Mouse (Mus musculus): ENCODE measurements around the gene Thoc6.

Gene Thoc6

DNA sequence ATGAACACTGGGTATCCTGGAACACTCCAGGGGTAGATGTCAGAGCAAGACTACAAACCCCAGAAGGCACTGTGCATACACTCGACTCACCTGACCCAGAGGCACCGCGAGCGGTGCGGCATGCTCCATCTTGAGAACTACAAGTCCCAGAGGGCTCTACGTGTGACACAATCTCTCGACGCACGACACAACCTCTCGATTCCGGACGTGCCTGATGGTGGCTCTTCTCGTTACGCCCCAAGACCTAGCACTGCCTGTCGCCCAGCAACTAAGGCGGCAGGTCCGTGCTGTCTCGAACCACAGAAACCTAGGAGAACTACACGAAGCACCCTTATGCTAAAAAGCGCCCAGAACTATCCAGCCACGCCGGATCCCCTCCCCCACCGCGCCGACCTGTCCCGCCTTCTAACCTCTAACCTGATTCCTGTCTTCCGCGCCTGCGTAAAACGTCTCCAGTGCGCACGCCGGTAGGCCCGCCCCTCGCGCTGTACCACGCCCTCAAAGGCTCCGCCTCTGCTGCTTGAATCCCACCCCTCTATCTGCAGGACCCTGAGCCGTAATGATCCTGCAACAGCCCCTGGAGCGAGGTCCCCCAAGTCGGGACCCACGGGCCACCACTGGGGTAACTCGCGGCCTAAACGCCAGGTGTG, at the start of gene Thoc6, which contains the start of gene Hcfc1r1:
Thoc6 (minus strand) TSS at position 459 of the 650 bp plus-strand sequence.
Hcfc1r1 (plus strand) TSS at position 173 of the 650 bp plus-strand sequence.
- peak; percentile 98 for DNase-seq

DNA sequence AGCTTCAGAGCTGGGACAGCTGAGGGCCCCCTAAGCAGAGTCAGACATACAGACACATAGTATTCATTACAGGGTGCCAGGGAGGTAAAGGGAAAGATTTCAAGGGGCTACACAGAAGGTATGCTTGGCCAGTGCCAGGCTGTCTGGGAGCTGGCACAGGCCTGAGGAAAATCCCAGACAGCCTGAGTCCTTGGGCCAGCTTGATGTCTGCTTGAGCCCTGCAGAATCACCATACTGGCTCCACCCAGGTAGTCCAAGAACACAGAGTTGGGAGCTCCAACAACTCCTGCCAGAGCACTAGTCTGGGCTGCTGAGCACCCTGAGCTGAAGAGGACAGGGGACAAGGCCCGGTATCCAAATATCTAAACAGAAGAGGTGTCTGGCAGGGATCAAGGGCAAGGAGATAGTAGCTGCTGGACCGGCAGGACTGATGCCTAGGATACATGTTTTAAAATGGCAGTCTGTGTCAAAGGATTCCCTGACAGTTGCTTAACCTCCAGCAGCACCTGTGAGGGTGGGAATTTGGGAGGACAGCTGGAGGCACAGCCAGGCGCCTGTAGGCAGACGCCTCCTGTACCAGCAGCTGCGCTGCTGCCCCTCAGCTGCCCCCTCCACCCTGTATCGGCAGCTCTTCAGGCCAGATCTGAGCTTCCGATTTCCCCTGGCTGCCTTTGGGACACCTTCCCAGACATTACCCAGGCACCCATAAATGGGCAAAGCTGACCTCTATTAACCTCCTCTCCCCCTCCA, 48.9 kb upstream of the Thoc6 start, which contains the start of gene 1520401A03Rik:
1520401A03Rik (minus strand) TSS at position 408 of the 750 bp plus-strand sequence.
- DNase-seq, result no peak

DNA sequence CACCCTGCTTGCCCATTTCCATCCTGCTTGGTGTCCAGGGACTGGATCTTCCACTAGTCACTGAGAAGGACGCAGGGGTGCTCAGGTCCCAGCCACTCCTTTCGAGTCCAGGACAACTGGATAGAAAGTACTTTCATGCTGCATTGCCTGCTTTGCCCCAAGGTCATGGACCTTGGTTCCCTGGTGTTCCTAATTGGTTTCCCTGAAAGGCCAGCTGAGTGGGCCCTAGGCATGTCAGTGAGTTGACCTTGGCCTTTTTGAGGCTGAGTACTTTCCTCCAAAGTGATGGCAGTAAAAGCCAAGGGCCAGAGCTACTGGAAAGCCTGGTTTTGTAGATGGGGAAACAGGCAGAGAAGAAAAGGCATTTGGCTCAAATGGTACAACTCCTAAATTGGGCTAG, 48.2 kb upstream of the Thoc6 start:
- no peak for DNase-seq

DNA sequence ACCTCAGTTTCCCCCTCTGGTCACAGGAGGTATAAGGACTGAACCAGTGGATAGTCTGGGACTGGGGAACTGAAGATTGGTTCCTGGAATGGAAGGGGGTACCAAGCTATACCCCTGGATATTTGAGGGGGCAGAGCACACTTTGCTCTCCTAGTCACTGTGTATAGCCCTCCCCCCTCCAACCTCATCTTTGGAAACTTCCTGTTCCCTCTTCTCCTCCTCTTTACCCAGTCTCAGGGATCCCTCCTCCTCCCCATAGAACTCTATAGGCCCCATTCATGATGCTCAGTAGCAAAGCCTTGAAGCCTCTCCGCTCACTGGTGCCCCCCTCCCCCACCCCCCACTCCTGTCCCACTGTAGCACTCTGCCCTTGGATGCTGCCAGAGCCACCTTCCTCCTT, 45.8 kb upstream of the Thoc6 start:
- DNase-seq, result no peak

DNA sequence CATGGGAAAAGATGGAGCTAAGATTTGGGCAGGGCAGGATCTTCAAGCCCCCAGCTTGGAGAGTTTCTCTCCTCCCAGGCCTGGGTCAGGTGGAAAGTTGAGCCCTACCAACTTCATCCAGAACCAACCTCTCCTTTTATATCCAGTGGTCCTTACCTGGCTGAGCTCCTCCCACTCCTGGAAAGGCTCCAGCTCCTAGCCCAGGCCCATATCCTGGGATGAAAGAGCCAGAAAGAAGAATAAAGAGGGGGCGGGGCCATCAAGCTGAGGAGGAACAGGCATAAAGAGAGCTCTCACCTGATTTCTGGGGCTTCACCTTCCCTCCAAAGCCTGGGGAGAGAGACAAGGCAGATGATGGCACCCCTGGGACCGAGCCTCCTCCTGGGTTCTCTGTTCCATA, 43.3 kb upstream of the Thoc6 start:
- no peak for DNase-seq

DNA sequence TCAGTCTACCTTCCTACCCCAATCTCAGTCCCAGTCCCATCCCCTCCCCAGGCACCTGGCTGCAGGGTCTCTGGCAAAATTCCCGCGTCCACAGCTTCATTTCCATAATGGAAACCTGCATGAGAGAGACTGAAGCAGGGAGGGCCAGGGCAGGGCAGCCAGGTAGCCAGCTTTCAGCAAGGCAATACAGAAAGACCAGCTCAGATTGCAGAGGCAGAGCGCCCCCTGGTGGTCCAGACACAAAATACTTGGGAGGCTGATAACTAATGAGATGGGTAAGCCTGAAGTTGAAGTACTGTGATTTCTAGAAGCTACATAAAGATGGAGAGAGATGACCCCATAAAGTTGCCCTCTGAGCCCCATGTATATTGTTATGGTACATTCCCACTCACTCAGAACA, 32.5 kb upstream of the Thoc6 start:
- peak; percentile 23 for DNase-seq

DNA sequence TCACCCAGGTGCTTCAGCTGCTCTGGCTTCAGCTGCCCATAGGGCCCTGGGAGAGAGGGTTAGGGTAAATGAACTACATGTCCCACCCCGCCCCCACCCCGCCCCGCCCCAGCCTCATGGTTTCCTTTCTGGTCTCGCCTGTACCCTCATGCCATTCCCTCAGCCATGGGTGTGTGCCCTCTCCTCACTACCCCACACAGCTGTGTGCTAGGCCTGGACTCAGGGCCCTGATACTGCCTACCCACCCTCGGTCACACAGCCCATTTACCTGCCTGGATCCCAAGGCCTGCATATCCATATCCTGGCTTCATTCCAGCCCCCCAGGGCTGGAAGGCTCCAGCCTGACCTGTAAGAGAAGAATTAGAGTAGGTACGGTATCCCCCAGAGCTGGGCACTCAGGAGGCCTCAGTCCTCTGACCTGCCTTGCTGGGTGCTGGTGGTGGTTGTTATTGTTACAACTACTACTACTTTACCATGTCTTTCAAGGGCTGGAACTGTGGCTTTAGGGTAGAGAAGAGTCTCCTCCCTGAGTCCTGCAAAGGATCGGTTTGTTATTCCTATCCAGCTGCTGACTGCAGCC, 31.9 kb upstream of the Thoc6 start:
- no peak for DNase-seq

DNA sequence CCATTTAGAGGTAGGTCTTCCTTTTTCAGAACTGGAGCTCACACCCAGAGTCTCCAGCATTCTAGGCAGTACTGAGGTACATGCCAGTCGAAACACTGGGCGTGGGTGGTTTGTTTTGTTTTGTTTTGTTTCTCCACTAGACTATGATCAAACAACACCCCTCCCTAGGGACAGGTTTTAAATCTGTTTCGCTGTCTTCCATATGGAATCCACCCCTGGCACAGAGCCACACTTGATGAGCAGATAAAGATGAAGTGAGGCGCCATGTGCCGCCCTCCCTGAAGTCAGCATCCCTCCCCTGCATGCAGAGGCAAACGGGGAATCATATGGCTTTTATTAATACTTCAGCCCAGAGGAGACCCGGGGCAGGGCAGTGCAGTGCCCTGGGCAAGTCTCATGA, 31.1 kb upstream of the Thoc6 start:
- DNase-seq, result peak; percentile 45

DNA sequence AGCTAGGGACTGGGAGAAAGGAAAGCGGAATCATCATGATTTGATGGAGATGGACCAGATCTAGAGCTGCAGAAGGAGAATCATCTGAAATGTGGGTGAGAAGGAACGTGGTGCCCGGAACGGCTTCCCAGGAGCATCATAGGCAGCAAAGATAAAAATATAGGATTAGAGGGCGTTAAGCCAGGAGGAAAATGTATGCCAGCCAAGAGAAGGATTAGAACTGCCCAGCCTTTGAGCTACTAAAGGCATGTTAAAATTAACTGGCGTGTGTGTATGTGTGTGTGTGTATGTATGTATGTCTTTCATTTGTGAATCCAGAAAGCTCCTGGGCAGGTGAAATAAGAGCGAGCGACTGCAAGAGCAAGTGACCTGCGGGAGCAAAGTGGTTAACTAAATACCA, 29.6 kb upstream of the Thoc6 start:
- DNase-seq, result no peak

DNA sequence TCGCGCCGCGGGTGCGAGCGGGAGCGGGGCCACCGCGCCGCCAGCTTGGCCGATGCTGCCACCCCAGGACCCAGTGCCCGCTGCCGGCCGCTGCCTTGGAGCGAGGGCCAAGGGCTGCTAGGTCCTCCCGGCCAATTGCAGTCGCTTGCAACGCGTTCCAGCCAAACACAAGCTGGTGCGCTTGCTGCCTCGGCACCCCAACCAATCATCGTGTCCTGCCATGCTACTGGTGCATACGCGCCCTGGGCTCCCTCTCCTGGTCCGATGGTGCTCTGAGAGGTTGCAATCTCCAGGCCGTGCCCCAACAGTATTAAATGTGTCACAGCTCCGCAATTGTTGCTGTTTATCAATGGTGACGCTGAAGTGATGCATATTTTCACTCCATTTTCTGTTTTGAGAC, 26.4 kb upstream of the Thoc6 start:
- peak; percentile 94 for DNase-seq

DNA sequence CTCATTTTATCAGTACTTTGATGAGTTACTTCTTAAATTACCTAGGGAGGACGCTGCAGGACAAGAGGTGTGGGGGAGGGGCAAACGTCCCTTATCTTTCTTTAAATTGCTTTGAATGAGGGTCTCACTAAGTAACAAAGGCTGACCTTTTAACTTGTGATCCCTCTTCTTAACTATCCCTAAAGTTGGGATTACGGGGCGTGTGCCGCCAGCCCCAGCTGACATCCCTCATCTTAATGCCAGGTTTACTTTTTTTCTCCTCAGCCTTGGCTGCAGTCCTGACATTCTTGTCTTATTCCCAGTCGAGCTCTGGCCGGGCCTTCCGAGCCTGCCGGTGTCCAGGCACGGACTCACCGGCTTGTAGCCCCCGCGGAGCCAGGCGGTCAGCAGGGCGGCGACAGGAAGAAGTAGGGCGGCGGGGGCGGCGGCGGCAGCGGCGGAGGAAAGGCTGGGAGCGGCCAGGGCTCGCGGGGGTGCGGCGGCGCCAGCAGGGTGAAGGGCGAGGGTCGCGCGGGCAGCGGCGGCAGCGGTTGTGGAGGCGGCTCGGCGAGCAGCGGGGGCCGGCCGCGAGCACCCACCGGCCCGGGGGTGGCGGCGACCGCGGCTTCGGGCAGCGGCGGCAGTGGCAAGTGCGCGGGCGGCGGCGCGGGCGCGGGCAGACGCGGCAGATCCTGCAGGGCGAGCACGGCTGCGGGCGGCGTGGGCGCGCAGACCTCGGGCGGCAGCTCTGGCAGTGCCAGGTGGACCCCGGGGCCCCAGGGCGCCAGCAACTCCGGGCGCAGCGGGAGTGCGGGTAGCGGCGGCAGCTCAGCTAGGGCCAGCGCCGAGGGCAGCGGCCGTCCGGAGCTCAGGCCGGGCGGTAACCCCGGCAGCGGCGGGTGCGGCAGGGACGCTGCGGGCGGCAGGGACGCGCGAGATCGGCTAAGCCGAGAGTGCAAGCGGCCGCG, 25.7 kb upstream of the Thoc6 start:
- DNase-seq, result no peak

DNA sequence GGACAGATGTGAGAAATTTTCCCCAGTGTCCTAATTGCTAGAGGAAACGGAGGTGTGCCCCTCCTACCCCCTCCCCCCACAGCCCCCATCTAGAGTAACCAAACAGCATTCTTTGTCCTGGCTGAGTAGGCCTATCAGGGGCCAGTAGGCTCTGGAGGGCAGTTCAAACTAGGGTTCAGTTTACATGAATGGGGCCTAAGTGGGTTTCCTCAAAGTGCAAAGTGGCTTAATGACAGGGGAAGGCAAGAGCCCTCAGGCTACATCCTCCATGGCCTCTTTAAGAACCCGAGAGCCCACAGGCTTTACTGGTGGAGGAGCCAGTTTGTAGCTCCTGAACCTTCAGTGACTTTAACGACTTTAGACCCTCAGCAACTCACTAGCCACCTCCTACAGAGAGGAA, 22.1 kb upstream of the Thoc6 start:
- no peak for DNase-seq

DNA sequence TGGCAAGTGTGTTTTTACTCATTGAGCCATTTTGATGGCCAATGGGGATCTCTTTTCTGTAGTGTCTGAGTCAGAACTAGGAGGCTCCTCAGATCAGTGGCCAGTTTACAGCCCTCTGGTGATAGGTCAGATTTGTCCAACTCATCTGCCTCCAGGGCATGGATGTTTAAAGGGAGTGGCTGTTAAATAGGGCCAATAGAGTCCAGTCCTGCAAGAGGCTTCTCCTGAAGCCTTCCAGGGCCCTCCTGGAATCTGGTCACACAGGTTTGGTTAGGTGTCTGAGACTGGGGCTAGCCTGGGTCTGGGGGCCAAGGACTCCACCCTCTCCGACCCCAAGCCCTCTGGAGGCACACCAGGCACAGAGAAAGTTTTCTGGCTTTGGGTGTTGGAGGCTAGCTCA, 20.8 kb upstream of the Thoc6 start:
- no peak for DNase-seq

DNA sequence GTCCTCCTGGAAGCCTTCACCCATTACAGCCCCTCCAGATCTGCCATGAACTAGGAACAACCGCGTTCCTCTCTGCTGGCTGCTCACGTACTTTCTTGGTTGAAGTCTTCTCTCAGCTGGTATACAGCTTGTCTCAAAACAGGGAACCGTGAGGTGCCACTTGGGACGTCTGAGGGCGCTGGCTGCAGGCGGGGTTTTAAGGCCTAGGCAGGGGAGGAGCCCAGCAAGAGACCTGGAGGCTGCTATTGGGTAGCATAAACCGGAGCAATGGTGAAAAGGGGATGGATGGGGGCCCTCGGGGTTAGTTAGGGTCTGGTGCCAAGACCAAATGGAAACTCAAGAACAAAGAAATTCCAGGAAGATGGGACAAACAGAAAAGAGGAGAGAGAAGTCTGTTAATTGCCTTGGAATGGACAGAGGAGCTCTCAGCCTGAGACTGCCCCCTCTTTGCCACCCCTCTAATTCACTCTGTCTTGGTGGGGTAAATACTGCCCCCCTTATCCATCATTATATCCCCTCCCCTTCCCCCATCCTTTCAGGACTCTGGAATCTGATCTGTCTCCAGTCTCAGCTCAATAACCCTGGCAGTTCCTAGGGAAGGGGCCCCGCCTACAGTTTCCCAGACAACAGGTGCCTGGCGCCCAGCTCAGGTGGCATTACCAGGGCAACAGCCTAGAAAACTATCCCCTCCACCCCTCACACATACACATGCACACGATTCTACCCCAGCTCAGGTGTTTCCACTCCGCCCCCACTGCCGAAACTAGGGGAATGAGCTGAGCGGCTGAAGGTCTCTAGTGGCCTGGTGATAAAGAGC, 10.4 kb upstream of the Thoc6 start, which contains the start of gene Cldn9:
Cldn9 (minus strand) TSS at position 171 of the 817 bp plus-strand sequence.
- no peak for DNase-seq

DNA sequence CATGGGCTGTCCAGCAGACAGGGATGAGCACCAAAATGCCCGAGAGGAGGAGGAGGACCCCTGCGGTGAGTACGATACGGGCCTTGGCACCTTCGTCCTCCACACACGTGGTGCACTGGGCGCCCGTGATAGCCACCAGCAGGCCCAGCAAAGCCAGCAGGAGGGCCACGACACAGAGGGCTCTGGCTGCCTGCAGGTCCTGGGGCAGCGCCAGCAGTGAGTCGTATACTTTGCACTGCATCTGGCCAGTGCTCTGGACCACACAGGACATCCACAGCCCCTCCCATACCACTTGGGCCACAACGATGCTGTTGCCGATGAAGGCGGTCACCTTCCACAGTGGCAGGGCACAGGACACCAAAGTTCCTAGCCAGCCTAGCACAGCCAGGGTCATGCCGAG, 9.5 kb upstream of the Thoc6 start:
- DNase-seq, result no peak

DNA sequence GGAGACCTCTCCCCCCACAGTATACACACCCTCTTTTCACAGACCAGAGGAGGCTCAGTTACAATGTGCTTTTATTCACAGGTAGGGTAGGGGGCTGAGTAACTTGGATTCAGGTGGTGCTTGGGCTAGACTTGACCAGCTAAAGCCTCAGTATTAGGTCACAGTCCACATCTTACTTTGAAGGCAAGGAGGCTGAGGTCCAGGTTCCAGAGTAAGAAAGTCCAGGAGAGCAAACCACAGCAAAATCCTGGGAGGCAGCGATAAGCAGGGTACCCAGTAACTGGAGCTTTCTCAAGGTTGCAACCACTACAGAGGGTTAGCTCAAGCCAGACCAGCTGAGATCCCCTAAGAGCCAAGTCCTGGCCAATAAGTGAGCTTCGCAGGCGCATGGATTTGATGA, 8.8 kb upstream of the Thoc6 start:
- DNase-seq, result no peak

DNA sequence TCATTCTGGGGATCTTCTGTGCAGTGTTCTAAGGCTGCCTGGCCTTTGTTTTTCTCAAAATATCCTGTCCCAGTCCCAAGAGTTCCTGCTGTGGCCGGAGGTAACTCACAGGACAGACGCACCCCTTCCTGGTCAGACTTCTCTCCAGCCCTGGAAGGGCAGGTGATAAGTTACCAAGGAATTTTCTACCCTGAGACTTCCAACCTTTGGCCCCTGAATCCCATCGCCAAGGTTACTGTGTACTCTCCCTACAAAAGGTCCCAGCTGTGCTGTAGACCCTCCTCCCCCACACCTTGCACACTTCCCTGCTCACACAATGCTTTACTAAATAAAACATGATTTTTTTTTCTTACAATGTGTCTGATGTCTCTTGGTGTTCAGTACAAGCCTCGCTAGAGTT, 8.4 kb upstream of the Thoc6 start:
- no peak for DNase-seq

DNA sequence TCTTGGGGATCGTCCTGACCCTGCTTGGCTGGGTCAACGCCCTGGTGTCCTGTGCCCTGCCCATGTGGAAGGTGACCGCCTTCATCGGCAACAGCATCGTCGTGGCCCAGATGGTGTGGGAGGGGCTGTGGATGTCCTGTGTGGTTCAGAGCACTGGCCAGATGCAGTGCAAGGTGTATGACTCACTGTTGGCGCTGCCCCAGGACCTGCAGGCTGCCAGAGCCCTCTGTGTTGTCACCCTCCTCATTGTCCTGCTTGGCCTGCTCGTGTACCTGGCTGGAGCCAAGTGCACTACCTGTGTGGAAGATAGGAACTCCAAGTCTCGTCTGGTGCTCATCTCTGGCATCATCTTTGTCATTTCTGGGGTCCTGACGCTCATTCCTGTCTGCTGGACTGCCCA, 7.4 kb upstream of the Thoc6 start:
- DNase-seq, result no peak

DNA sequence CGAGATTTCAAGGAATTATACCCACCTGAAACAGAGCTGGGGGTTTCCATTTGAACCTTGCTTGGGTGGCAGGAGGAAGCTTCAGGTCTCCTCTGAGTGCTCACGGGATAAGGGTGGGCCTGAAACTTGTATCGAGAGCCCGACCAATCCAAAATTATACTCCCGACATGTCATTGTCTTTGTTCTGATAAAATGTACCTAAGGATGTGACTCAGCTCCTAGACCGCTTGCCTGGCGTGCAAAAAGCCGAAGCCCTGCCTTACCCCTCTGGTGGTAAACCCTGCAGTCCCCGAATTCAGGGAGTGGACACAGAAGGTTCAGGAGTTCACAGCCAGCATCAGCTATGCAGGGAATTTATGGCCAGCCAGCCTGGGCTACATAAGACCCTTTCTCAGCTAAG, 6.7 kb upstream of the Thoc6 start:
- DNase-seq, result no peak

DNA sequence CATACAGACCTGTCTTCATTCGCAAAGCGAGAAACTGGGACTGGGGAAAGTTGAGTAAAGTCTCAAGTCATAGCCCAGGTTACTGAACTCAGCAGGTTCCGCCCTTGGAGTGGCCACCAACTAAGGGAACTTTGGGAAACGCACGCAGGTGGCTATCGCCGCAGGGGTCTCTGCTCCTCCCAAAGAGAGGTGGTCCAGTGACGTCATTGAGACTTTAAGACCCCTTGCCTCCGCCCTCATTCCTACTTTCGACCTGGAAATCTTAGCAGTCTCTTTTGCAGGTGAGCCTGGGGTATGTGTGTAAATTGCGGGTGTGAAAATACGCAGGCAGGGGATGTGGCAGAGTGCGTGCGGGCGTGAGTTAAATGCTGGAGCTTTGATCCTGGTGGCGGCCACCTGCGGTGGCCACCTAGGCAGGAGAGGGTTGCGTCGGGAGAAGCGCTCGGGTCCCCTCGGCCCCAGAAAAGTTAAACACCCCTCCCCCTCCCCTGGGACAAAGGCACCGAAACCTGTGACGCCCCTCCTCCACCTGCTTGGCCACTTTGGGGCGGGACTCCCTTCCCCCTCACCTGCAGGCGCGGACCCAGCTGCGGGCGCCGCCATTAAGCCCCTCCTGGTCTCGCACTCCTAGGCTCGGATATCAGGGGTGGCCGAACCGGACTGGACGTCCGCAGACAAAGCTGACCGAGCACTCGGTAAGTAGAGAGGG, 5.6 kb upstream of the Thoc6 start, which contains the start of gene Cldn6:
Cldn6 (plus strand) TSS at position 123 of the 709 bp plus-strand sequence.
- DNase-seq, result no peak

DNA sequence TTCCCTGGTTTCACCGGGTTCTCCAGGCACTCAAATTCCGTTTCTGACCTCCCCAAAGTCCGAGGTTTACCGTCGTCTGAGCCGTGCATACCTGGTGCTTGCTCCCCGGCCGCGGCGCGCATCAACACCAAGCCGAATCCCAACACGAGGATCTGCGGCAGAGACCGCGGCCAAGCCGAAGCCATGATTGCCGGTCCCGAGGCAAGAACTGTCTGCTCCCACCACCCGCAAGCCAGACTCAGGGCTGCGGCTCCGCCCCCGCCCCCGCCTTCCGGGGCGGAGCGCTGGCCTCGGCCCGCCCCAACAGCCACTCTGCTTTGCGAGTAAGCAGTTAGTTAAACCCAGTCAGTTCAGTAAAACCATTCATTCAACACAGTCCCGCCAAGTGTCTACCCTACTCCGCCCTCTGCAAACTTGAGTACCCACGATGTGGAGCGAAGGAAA, 3.6 kb upstream of the Thoc6 start, which contains the start of gene Tnfrsf12a:
Tnfrsf12a (minus strand) TSS at position 233 of the 444 bp plus-strand sequence.
- DNase-seq, result peak; percentile 79

Data from layer of hippocampus, adult 9-11 months (tissue).